8 mouse cellular contexts compared by ENCODE assay signal in genomic region chr8:71610822-71611651, GRCm38 (mm10). TPM values are rescaled to one million over a fixed set of nuclear protein-coding genes. Genes with fewer than 3 reads are reported as not detected.
DNase-seq lines count a peak whose midpoint lies in the region; ATAC-seq lines count a peak whose summit lies in the region.

Gene Colgalt1, plus strand, starts transcription at chr8:71610998.

- intact Hi-C loops in heart, postnatal 14 days (cut with DNase I), result loop anchor here (5.0 kb wide), 1 partner anchor 51 kb away; no protein-coding TSS in a partner anchor

- no peaks in the 10 kb centered on the region for H3K27me3 ChIP-seq in forebrain, embryonic 14.5 days (replicated peaks; ENCODE audit: control insufficient read depth, insufficient read depth, low read length)
- H3K27me3 ChIP-seq in neural tube, embryonic 15.5 days (replicated peaks), result no peaks in the 10 kb centered on the region

- WGBS in forebrain, embryonic 14.5 days, result under 1% methylated on average over 82 of the region's 82 CpGs
- WGBS in neural tube, embryonic 15.5 days, result under 1% methylated on average over 81 of the region's 82 CpGs

- no peaks in the 10 kb centered on the region for H3K9me3 ChIP-seq in forebrain, embryonic 14.5 days (replicated peaks; ENCODE audit: control insufficient read depth, low read length)
- H3K9me3 ChIP-seq in neural tube, embryonic 15.5 days (replicated peaks), result no peaks in the 10 kb centered on the region

- peak within 1 kb of the TSS; percentile 63 for H3K4me2 ChIP-seq in forebrain, embryonic 14.5 days (ENCODE audit: low read length)
- H3K4me2 ChIP-seq in neural tube, embryonic 15.5 days, result peak within 1 kb of the TSS; percentile 82

- peak; percentile 99 for ATAC-seq in forebrain, embryonic 14.5 days
- ATAC-seq in neural tube, embryonic 15.5 days (ENCODE audit: low FRiP score), result peak; percentile 98

- peak within 1 kb of the TSS; percentile 79 for H3K9ac ChIP-seq in forebrain, embryonic 14.5 days (ENCODE audit: low read length)
- H3K9ac ChIP-seq in neural tube, embryonic 15.5 days (replicated peaks), result peak within 1 kb of the TSS; percentile 93

- peak within 1 kb of the TSS; percentile 86 for H3K27ac ChIP-seq in forebrain, embryonic 14.5 days (ENCODE audit: low read depth, low read length)
- H3K27ac ChIP-seq in neural tube, embryonic 15.5 days (replicated peaks), result peak within 1 kb of the TSS; percentile 95

- peaks cover 7% of the 10 kb centered on the region for H3K4me1 ChIP-seq in forebrain, embryonic 14.5 days (ENCODE audit: control insufficient read depth, insufficient read depth, low read length)
- peaks cover 16% of the 10 kb centered on the region for H3K4me1 ChIP-seq in neural tube, embryonic 15.5 days

- peak; percentile 100 for DNase-seq in ES-CJ7 (ENCODE audit: low read depth, low spot score)
- DNase-seq in cerebellum, adult 11 months, result peak; percentile 96
- peak; percentile 100 for DNase-seq in forebrain, embryonic 14.5 days (ENCODE audit: low spot score)
- DNase-seq in heart, postnatal 14 days, result peak; percentile 93 to 97
- peak; percentile 99 for DNase-seq in layer of hippocampus, adult 11-12 months (ENCODE audit: low spot score)
- DNase-seq in lung, adult 18-20 months, result peak; percentile 99
- DNase-seq in testis, postnatal 14 days (ENCODE audit: low spot score), result peak; percentile 99

- peaks cover 30% of the 10 kb centered on the region for H3K36me3 ChIP-seq in forebrain, embryonic 14.5 days (ENCODE audit: control insufficient read depth, insufficient read depth, low read length)
- H3K36me3 ChIP-seq in neural tube, embryonic 15.5 days, result peaks cover 33% of the 10 kb centered on the region

- peak within 1 kb of the TSS; percentile 84 for H3K4me3 ChIP-seq in forebrain, embryonic 14.5 days (ENCODE audit: low read depth, low read length)
- H3K4me3 ChIP-seq in neural tube, embryonic 15.5 days (replicated peaks), result peak within 1 kb of the TSS; percentile 89

RNA-seq across cellular contexts. Expression of gene Colgalt1, which starts in this region (rescaled TPM):
- 45.3 and 47.2 TPM in 2 replicates for polyA plus RNA-seq in forebrain, embryonic 14.5 days (2014; fragmentation: Nextera tagmentation; extraction: Ambion mirVana)
- total RNA-seq in heart, postnatal 14 days (2021), result 10 to 100 TPM; 44.1 TPM
- polyA plus RNA-seq in neural tube, embryonic 15.5 days (2015; fragmentation: Nextera tagmentation; extraction: Ambion mirVana), result 73.4 and 76.9 TPM in 2 replicates

Comparison
In these comparisons a context has a peak if more than half of its experiments do, and no peak if none do; other contexts are left out.
1. Peak in every context shown above with its lines: DNase-seq, ATAC-seq, H3K4me3 ChIP-seq and H3K27ac ChIP-seq.